Mouse (Mus musculus) liver, adult 2 months (tissue): Measurements from ENCODE around the gene Pde6c. TPM values are rescaled to one million over a fixed set of nuclear protein-coding genes. Genes with fewer than 3 reads are reported as not detected.

Source experiments
- DNase-seq: peaks from one replicate; pipeline ENCODE4 v3.0.0-alpha.2; 2011; ENCODE audit warnings: low read depth, low spot score; ENCODE audit errors: extremely low read depth
- H3K27ac ChIP-seq: fragments of 200-500 bp; replicated peaks from 2 replicates; pipeline ENCODE4 v1.5.1; 2012; ENCODE audit warnings: low read depth, mild to moderate bottlenecking, control low read depth, inconsistent platforms, low read length; ENCODE audit not compliant: insufficient read depth
- H3K27me3 ChIP-seq: fragments of 200-500 bp; 2 replicates; pipeline ENCODE4 v1.6.1; 2012; ENCODE audit warnings: mild to moderate bottlenecking, moderate library complexity, low read length, inconsistent platforms; ENCODE audit not compliant: control insufficient read depth, insufficient read depth
- H3K36me3 ChIP-seq: fragments of 200-500 bp; 2 replicates; pipeline ENCODE4 v1.6.1; 2012; ENCODE audit warnings: low read length, inconsistent platforms; ENCODE audit not compliant: control insufficient read depth, insufficient read depth
- H3K4me1 ChIP-seq: fragments of 200-500 bp; 2 replicates; pipeline ENCODE4 v1.6.1; 2011; ENCODE audit warnings: low read length; ENCODE audit not compliant: control insufficient read depth, insufficient read depth
- H3K4me3 ChIP-seq: fragments of 200-500 bp; 2 replicates; pipeline ENCODE4 v1.5.1; 2011; ENCODE audit warnings: low read depth, mild to moderate bottlenecking, control low read depth, low read length, moderate library complexity; ENCODE audit not compliant: insufficient read depth
- H3K79me2 ChIP-seq: fragments of 200-500 bp; 2 replicates; pipeline ENCODE4 v1.6.1; 2012; ENCODE audit warnings: inconsistent platforms, mild to moderate bottlenecking, low read length, moderate library complexity; ENCODE audit not compliant: control insufficient read depth, insufficient read depth
- H3K9ac ChIP-seq: fragments of 200-500 bp; 2 replicates; pipeline ENCODE4 v1.6.1; 2012; ENCODE audit warnings: low read depth, mild to moderate bottlenecking, control low read depth, inconsistent platforms, low read length
- CTCF ChIP-seq: fragments of 200-500 bp; IDR thresholded peaks from 2 replicates; pipeline ENCODE4 v1.5.1; 2011; ENCODE audit warnings: low read depth, low read length, control low read depth
- POLR2A ChIP-seq: fragments of 200-500 bp; IDR thresholded peaks from 2 replicates; pipeline ENCODE4 v1.6.1; 2011; ENCODE audit warnings: low read length, control low read depth; ENCODE audit not compliant: insufficient read depth; ENCODE audit errors: extremely low read depth
- whole genome bisulfite sequencing: fragments of 180-500 bp; shearing (Covaris S2); methylation state at CpG from one replicate; pipeline ENCODE4 v1.1.7; 2018; 5-methylcytosine and 5-hydroxymethylcytosine counted together
- polyA plus RNA-seq: library from polyadenylated mRNA; depleted of rRNA; stranded (reverse); fragments of >200 nt; gene quantifications from 2 replicates; pipeline ENCODE4 v1.2.3, GENCODE M21; 2012
- total RNA-seq: library from RNA; depleted of rRNA; stranded (reverse); fragments of >200 nt; gene quantifications from 2 replicates; pipeline ENCODE4 v1.2.3, GENCODE M21; 2014

Gene Pde6c
- total and polyA plus RNA-seq, 2 experiments, result 0.09 to 2.1 TPM

DNA sequence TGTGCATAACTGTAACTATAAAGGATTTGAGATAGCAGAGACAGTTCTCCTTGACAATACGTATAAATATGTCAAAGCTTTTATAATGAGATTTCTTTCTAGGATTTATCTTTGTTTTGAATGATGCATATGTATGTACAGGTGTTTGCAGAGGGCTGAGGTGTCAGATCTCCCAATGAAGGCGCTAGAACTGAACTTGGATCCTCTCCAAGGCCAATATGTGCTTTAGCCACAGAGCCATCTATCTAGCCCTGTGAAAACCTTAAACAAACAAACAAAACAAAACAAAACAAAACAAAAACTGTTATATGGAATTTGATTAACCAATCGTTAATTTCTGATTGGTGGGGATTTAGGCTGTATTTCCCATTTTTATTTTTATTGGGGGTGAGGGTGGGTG is 58.0 kb downstream of the Pde6c start:
- peaks cover 6% of the 10 kb centered on the region for H3K36me3 ChIP-seq
- TF ChIP-seq CTCF (no peak), POLR2A (no peak)
- H3K4me1 ChIP-seq, result peaks cover 22% of the 10 kb centered on the region
- H3K79me2 ChIP-seq, result no peaks in the 10 kb centered on the region; the same call in 1 of the 2 replicates
- no peak overlapping the region for H3K4me3 ChIP-seq
- 38% methylated on average over 3 of the region's 3 CpGs for WGBS
- no peak overlapping the region for H3K9ac ChIP-seq
- H3K27me3 ChIP-seq, result no peaks in the 10 kb centered on the region
- peak overlapping the region; percentile 86 for H3K27ac ChIP-seq
- DNase-seq, result peak; percentile 73

DNA sequence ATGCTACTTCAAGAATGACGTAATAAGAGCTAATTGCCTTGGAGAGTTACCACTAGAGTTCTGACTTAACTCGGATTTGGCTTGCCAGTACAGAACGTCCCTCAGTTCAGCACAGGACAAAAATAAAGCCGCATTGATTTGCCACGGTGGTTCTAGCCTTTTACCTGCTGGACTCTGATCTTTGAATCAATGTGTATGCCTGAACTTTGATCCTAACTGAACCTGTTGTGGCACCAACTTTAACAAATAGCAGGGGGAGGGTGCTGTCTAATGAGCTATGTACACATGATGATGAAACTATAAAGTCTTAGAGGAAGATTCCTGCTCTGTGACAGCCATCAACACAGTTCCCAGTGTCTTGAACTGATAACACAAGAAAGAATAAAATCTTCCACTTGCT is 58.9 kb downstream of the Pde6c start:
- peak; percentile 100 for DNase-seq
- no peaks in the 10 kb centered on the region for H3K27me3 ChIP-seq
- peaks cover 9% of the 10 kb centered on the region for H3K36me3 ChIP-seq
- WGBS, result 23% methylated on average over 5 of the region's 5 CpGs
- no peak overlapping the region for H3K4me3 ChIP-seq
- peaks cover 20% of the 10 kb centered on the region for H3K4me1 ChIP-seq
- H3K9ac ChIP-seq, result no peak overlapping the region
- H3K79me2 ChIP-seq, result no peaks in the 10 kb centered on the region; the same call in 1 of the 2 replicates
- TF ChIP-seq CTCF, result no peak
- TF ChIP-seq POLR2A, result no peak
- H3K27ac ChIP-seq, result peak overlapping the region; percentile 99

DNA sequence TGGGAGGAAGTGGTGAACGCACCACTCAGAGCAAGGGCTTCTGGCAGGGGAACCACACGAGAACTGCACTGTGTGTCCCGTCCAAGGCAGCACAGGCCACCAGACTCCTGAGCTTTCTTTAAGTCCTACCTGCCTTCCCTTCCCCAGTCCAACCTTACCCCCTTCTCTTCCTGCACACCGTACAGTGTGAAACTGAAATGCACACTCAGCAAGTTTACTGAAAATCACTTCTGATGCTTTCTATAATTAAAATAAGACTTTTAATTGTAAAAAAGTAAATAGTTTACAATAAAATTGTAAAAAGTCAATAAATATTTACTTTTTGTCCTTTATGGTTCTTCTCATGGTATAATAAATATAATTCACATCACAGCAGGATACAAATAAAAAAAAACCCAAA is 62.7 kb downstream of the Pde6c start:
- peaks cover 10% of the 10 kb centered on the region for H3K36me3 ChIP-seq
- H3K79me2 ChIP-seq, result no peaks in the 10 kb centered on the region
- H3K27ac ChIP-seq, result no peak overlapping the region
- H3K4me1 ChIP-seq, result peaks cover 18% of the 10 kb centered on the region
- H3K4me3 ChIP-seq, result no peak overlapping the region
- TF ChIP-seq CTCF (no peak), POLR2A (no peak)
- no peak for DNase-seq
- no peaks in the 10 kb centered on the region for H3K27me3 ChIP-seq
- no peak overlapping the region for H3K9ac ChIP-seq
- 95% methylated on average over 4 of the region's 4 CpGs for WGBS

DNA sequence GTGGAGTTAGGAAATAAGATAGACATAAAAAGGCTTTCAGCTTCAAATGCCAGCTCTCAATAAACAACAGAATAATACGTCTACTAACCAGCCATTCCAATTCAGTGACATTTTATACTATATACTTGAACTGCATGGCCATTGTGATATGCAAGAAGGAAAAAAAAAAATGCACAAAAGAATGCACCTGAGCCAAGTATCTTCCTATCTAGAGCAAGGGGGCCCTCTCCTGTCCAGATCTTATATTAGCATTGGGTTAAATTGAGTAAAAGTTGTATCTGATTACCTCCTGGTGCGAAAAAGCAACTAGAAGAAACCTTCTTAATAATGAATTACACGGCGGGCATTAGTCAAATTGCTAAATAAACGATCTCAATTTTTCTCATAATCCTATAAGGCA is 66.2 kb downstream of the Pde6c start:
- 69% methylated on average over 5 of the region's 5 CpGs for WGBS
- peak; percentile 64 for DNase-seq
- Histone ChIP-seq H3K36me3 (peaks cover 23% of the 10 kb centered on the region), H3K79me2 (no peaks in the 10 kb centered on the region), H3K27me3 (no peaks in the 10 kb centered on the region), H3K9ac (no peak overlapping the region), H3K27ac (no peak overlapping the region), H3K4me3 (no peak overlapping the region), H3K4me1 (peaks cover 8% of the 10 kb centered on the region)
- TF ChIP-seq CTCF, result peak; percentile 40; the same call in 1 of the 2 replicates
- no peak for TF ChIP-seq POLR2A

DNA sequence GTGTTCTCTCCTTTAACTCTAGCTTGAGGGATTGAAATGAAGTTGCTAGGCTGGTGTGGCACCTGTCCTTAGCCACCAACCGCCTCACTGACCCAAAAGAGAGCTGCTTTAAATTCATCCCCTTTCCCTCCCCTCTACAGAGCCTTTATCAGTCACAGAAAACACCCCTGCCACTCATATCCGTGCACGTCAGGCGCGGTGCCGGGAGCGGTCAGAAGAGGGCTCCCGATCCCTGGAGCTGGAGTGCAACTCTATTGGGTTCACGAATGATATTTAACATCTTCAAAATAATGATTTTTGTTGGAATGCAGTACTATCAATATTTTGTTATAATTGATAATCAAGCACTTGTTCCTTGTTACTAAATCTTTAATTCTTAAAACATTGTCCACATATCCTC is 74.1 kb downstream of the Pde6c start:
- DNase-seq, result no peak
- Histone ChIP-seq H3K27ac (no peak overlapping the region), H3K9ac (no peak overlapping the region), H3K36me3 (peaks cover 17% of the 10 kb centered on the region), H3K27me3 (no peaks in the 10 kb centered on the region), H3K4me1 (peaks cover 2% of the 10 kb centered on the region), H3K79me2 (no peaks in the 10 kb centered on the region; the same call in 1 of the 2 replicates), H3K4me3 (no peak overlapping the region)
- WGBS, result 69% methylated on average over 9 of the region's 9 CpGs
- TF ChIP-seq POLR2A (no peak), CTCF (peak; percentile 68)

DNA sequence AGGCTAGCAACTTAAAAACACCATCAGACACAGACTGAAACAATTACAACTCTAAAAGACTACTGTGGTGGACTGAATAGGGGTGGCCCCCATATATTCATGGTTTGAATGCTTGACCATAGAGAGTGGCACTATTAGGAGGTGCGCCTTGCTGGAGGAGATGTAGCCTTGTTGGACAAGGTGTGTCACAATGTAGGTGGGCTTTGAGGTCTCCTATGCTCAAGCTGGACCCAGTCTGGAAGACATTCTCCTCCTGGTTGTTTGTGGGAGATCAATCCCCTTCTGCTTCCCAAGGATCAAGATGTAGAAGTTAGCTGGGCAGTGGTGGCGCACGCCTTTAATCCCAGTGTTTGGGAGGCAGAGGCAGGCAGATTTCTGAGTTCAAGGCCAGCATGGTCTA is 85.1 kb downstream of the Pde6c start:
- DNase-seq, result no peak
- Histone ChIP-seq H3K4me1 (no peaks in the 10 kb centered on the region), H3K79me2 (no peaks in the 10 kb centered on the region; the same call in 1 of the 2 replicates), H3K27me3 (no peaks in the 10 kb centered on the region), H3K27ac (no peak overlapping the region), H3K9ac (no peak overlapping the region), H3K4me3 (no peak overlapping the region), H3K36me3 (peaks cover 32% of the 10 kb centered on the region)
- 100% methylated on average over 3 of the region's 3 CpGs for WGBS
- TF ChIP-seq CTCF (no peak), POLR2A (no peak)
